Mouse (Mus musculus) lung, postnatal 0 days (tissue): ENCODE measurements around the gene Ina.

Experiments
- CTCF ChIP-seq: IDR thresholded peaks from 2 replicates; pipeline ENCODE4 v1.5.1; 2016; ENCODE audit warnings: antibody characterized with exemption, mild to moderate bottlenecking
- EP300 ChIP-seq: IDR thresholded peaks from 2 replicates; pipeline ENCODE4 v1.6.1; 2016; ENCODE audit warnings: antibody characterized with exemption, mild to moderate bottlenecking, control low read depth

GRCm38 (mm10) chr19:47067096-47067882, 52.8 kb downstream of the Ina start, which contains the start of gene Taf5:
- peak; percentile 45 for TF ChIP-seq CTCF
- TF ChIP-seq EP300 = no peak
